Mouse (Mus musculus) CD4-positive helper T cell, adult 2 months (primary cell): Measurements from ENCODE around the gene Otub1.

ENCODE experiments used
- DNase-seq: peaks from one replicate; pipeline ENCODE4 v3.0.0-alpha.2; 2012; ENCODE audit warnings: low read depth, missing footprints, low spot score

Otub1 gene

DNA sequence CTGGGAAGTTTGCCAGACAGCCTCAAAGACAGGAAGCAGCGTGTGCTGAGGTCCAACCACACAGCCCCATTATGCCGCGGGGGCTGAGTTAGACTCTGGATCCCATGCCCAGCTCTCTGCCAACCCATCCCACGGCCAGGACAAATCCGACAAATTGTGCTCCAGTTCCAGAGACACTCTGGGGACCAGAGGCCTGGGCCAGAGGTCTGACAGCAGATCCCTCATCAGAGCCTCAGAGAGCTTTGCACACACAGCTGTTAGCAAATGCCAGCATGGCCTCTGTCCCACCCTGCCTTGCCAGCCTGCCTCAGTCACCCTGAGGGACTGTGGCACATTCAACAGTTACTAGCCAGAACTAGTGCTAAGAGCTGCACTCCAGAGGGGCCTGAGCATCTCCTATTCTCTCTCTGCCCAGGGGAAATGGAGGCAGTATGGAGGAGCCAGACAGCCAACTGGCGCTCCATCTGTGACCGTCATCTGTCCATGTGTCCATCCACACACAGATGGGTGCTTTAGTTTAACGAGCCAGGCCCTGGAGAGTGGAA lies 57.5 kb downstream of the Otub1 start:
- DNase-seq: no peak
